Mouse (Mus musculus): ENCODE measurements around the gene Ica1l. TPM values are rescaled to one million over a fixed set of nuclear protein-coding genes. Genes with fewer than 3 reads are reported as not detected.

Ica1l gene
- polyA plus RNA-seq, 1 experiment: 0.08 TPM

DNA sequence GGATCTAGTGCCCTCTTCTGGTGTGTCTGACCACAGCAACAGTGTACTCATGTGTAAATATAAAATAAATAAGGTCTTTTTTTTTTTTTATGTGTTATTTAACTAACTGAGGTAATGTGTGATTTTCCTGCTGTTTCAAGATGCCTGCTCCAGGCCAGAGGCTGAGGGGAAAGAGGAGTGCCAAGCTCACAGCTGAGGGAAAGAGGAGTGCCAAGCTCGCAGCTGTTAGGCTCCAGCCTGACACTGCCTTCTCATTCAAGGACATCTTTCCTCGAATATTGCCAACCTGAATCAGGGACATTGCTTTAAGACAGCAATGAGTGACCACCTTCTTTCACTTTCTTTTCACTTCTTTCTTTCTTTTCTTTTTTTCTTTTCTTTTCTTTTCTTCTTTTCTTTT, 34.2 kb downstream of the Ica1l start:
- no peak for DNase-seq
- TF ChIP-seq POLR2A (IDR thresholded peaks at IDR 0.05; ENCODE audit: low read depth, low read length) (no peak), CTCF (conservative IDR thresholded peaks at IDR 0.05; ENCODE audit: insufficient read depth, insufficient read length, low read depth, low read length) (no peak)
- no peaks in the 10 kb centered on the region for H3K27me3 ChIP-seq (replicated peaks; ENCODE audit: control insufficient read depth, insufficient read depth, low read length)
- no peaks in the 10 kb centered on the region for H3K4me1 ChIP-seq (ENCODE audit: control insufficient read depth, insufficient read depth, low read length)
- H3K4me3 ChIP-seq (ENCODE audit: insufficient read depth, low read depth, low read length): no peak overlapping the region
- 92% methylated on average over 2 of the region's 2 CpGs for WGBS
- H3K27ac ChIP-seq (ENCODE audit: insufficient read depth, low read depth, low read length): no peak overlapping the region
- no peaks in the 10 kb centered on the region for H3K36me3 ChIP-seq (ENCODE audit: control insufficient read depth, insufficient read depth, low read length)

DNA sequence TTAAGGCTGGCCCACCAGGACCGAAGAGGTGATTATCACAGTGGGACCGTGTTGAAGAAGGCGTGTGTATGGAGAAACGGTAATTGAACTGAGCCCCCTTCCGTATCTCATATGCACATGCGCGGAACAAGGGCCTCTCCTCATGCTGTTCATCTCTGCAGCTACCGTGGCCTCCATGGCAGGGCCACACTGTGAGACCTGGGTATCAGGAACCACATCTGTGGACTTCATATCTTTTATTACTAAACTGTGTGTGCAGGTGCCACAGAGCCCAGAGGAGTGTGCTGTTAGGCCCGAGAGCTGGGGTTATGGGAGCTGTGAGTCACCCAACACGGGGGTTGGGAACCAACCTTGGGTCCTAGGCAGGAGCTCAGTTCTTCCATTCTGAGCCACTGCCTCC, 35.6 kb downstream of the Ica1l start:
- DNase-seq: no peak
- no peak overlapping the region for H3K4me3 ChIP-seq (ENCODE audit: insufficient read depth, low read depth, low read length)
- no peak for TF ChIP-seq POLR2A (IDR thresholded peaks at IDR 0.05; ENCODE audit: low read depth, low read length)
- WGBS: 95% methylated on average over 10 of the region's 10 CpGs
- H3K27me3 ChIP-seq (replicated peaks; ENCODE audit: control insufficient read depth, insufficient read depth, low read length): no peaks in the 10 kb centered on the region
- no peak overlapping the region for H3K27ac ChIP-seq (ENCODE audit: insufficient read depth, low read depth, low read length)
- no peaks in the 10 kb centered on the region for H3K4me1 ChIP-seq (ENCODE audit: control insufficient read depth, insufficient read depth, low read length)
- no peaks in the 10 kb centered on the region for H3K36me3 ChIP-seq (ENCODE audit: control insufficient read depth, insufficient read depth, low read length)

DNA sequence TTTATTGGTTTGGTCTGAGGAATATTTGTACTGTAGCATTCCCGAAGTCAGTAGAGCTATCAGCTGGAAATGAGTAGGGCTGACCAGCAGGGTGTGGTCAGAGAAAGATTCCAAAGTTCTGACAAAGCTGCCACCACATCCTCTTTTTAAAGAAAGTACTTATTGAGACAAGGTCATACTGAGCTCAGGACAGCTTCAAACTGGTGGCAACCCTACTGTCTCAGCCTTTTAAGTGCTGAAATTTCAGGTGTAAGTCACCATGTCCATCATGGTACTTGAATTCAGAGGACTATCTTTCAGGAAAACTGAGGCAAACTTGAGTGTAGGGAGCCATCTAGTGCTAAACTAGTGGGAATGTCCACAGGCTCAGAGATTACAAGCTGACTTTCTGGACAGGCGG, 42.7 kb downstream of the Ica1l start:
- TF ChIP-seq POLR2A (IDR thresholded peaks at IDR 0.05; ENCODE audit: low read depth, low read length) (no peak), CTCF (conservative IDR thresholded peaks at IDR 0.05; ENCODE audit: insufficient read depth, insufficient read length, low read depth, low read length) (peak; percentile 27; the same call in 1 of the 2 replicates)
- Histone ChIP-seq H3K27ac (ENCODE audit: insufficient read depth, low read depth, low read length) (no peak overlapping the region), H3K4me1 (ENCODE audit: control insufficient read depth, insufficient read depth, low read length) (no peaks in the 10 kb centered on the region), H3K27me3 (replicated peaks; ENCODE audit: control insufficient read depth, insufficient read depth, low read length) (no peaks in the 10 kb centered on the region), H3K4me3 (ENCODE audit: insufficient read depth, low read depth, low read length) (no peak overlapping the region), H3K36me3 (ENCODE audit: control insufficient read depth, insufficient read depth, low read length) (no peaks in the 10 kb centered on the region)
- 35% methylated on average over 2 of the region's 2 CpGs for WGBS
- DNase-seq: peak; percentile 42

GRCm38 (mm10) chr1:59997352-59997751, 45.6 kb downstream of the Ica1l start:
- DNase-seq: no peak
- Histone ChIP-seq H3K36me3 (ENCODE audit: control insufficient read depth, insufficient read depth, low read length) (no peaks in the 10 kb centered on the region), H3K4me1 (ENCODE audit: control insufficient read depth, insufficient read depth, low read length) (no peaks in the 10 kb centered on the region), H3K27ac (ENCODE audit: insufficient read depth, low read depth, low read length) (no peak overlapping the region), H3K27me3 (replicated peaks; ENCODE audit: control insufficient read depth, insufficient read depth, low read length) (no peaks in the 10 kb centered on the region), H3K4me3 (ENCODE audit: insufficient read depth, low read depth, low read length) (no peak overlapping the region)
- WGBS: 35% methylated on average over 5 of the region's 5 CpGs
- TF ChIP-seq CTCF (conservative IDR thresholded peaks at IDR 0.05; ENCODE audit: insufficient read depth, insufficient read length, low read depth, low read length) (no peak), POLR2A (IDR thresholded peaks at IDR 0.05; ENCODE audit: low read depth, low read length) (no peak)

DNA sequence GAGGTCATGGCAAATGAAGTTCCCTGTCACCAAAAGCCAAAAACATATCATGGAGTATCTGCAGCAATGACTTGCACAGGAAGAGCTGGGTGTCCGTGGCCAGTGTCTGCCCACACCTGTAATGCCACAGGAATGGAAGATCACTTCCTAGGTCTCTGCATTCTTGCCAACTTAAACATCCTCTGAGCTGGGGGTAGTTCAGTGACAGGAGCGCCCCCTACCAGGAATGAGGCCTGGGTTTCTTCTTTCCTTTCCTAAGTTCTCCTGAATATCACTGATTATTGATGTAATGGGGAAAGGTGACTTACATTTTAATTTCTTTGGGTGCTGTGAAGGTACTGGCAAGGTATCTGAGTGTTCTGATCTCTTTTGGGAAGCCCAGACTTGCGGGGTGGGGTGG, 47.3 kb downstream of the Ica1l start:
- WGBS: 46% methylated on average over 3 of the region's 3 CpGs
- H3K36me3 ChIP-seq (ENCODE audit: control insufficient read depth, insufficient read depth, low read length): no peaks in the 10 kb centered on the region
- no peaks in the 10 kb centered on the region for H3K4me1 ChIP-seq (ENCODE audit: control insufficient read depth, insufficient read depth, low read length)
- no peak overlapping the region for H3K4me3 ChIP-seq (ENCODE audit: insufficient read depth, low read depth, low read length)
- DNase-seq: no peak
- TF ChIP-seq POLR2A (IDR thresholded peaks at IDR 0.05; ENCODE audit: low read depth, low read length) (no peak), CTCF (conservative IDR thresholded peaks at IDR 0.05; ENCODE audit: insufficient read depth, insufficient read length, low read depth, low read length) (no peak)
- H3K27me3 ChIP-seq (replicated peaks; ENCODE audit: control insufficient read depth, insufficient read depth, low read length): no peaks in the 10 kb centered on the region
- H3K27ac ChIP-seq (ENCODE audit: insufficient read depth, low read depth, low read length): no peak overlapping the region

DNA sequence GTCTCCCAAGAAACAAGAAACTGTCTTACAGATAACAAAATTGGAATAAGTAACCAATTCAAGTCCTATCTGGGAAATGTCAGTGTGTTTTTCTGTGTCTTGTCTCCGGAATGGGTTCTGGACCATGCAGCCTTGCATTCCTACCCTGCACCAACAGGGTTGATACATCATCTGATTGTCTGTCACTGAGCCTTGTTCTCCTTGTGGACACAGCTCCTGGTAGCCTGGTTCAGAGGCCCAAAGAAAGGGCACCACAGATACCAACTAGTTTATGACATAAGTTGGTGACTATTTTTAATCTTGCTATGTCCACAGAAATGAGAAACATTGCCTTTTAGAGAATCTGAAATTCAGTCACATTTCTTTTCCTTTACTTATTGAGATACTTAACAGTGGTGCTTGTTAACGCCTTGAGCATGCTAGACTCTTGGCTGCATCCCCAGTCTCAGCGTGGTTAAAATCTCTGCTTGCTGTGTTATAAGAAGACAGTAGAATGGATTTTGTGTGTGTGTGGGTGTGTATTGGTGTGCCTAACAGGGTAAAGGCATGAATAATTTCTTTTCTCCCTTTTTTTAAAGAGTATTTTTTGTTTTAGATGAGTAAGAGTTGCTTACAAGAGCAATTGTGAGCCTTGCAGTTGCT, 55.5 kb downstream of the Ica1l start:
- Histone ChIP-seq H3K27me3 (replicated peaks; ENCODE audit: control insufficient read depth, insufficient read depth, low read length) (no peaks in the 10 kb centered on the region), H3K36me3 (ENCODE audit: control insufficient read depth, insufficient read depth, low read length) (peaks cover 5% of the 10 kb centered on the region), H3K27ac (ENCODE audit: insufficient read depth, low read depth, low read length) (no peak overlapping the region), H3K4me1 (ENCODE audit: control insufficient read depth, insufficient read depth, low read length) (no peaks in the 10 kb centered on the region), H3K4me3 (ENCODE audit: insufficient read depth, low read depth, low read length) (no peak overlapping the region)
- no peak for DNase-seq
- WGBS: 92% methylated on average over 3 of the region's 3 CpGs
- TF ChIP-seq POLR2A (IDR thresholded peaks at IDR 0.05; ENCODE audit: low read depth, low read length): no peak
- TF ChIP-seq CTCF (conservative IDR thresholded peaks at IDR 0.05; ENCODE audit: insufficient read depth, insufficient read length, low read depth, low read length): no peak

DNA sequence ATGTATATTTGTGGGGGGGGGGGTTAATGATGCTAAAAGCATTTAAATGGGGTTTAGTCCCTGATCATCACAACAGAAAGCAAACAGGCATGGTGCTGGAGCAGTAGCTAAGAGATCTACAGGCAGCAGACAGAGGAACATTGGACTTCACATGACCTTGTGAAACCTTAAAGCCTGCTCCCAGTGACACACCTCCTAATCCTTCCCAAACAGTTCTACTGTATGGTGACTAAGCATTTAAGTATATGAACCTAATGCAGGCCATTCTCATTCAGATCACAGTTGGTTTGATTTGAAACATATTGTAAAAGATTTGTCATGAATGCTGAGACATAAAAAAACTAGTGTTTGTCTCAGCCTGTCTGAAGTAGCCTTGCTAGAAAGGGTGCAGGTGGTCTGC, 56.4 kb downstream of the Ica1l start:
- TF ChIP-seq CTCF (conservative IDR thresholded peaks at IDR 0.05; ENCODE audit: insufficient read depth, insufficient read length, low read depth, low read length) (no peak), POLR2A (IDR thresholded peaks at IDR 0.05; ENCODE audit: low read depth, low read length) (no peak)
- Histone ChIP-seq H3K27ac (ENCODE audit: insufficient read depth, low read depth, low read length) (no peak overlapping the region), H3K4me3 (ENCODE audit: insufficient read depth, low read depth, low read length) (no peak overlapping the region), H3K4me1 (ENCODE audit: control insufficient read depth, insufficient read depth, low read length) (no peaks in the 10 kb centered on the region), H3K36me3 (ENCODE audit: control insufficient read depth, insufficient read depth, low read length) (peaks cover 8% of the 10 kb centered on the region), H3K27me3 (replicated peaks; ENCODE audit: control insufficient read depth, insufficient read depth, low read length) (no peaks in the 10 kb centered on the region)
- no peak for DNase-seq
